Mouse (Mus musculus) heart, embryonic 11.5 days (tissue): ENCODE results near the gene Thra. TPM values are rescaled to one million over a fixed set of nuclear protein-coding genes. Genes with fewer than 3 reads are reported as not detected.

Experiments
- ATAC-seq: fragments of 200-750 bp; cut with Nextera tagmentation; replicated peaks from 2 replicates; pipeline ENCODE4 v1.8.0; 2017; ENCODE audit warnings: moderate library complexity; ENCODE audit not compliant: insufficient number of reproducible peaks, low FRiP score, low TSS enrichment
- H3K27ac ChIP-seq: fragments of 300-500 bp; sonication (generic); 2 replicates; pipeline ENCODE4 v1.5.1; 2014; ENCODE audit warnings: mild to moderate bottlenecking, low read depth, low read length
- H3K27me3 ChIP-seq: fragments of 300-500 bp; sonication (generic); 2 replicates; pipeline ENCODE4 v1.6.1; 2014; ENCODE audit warnings: mild to moderate bottlenecking, low read length, mixed read lengths; ENCODE audit not compliant: control insufficient read depth, insufficient read depth
- H3K36me3 ChIP-seq: fragments of 300-500 bp; sonication (generic); 2 replicates; pipeline ENCODE4 v1.6.1; 2014; ENCODE audit warnings: mild to moderate bottlenecking, low read length, moderate library complexity, mixed read lengths; ENCODE audit not compliant: control insufficient read depth, insufficient read depth
- H3K4me1 ChIP-seq: fragments of 300-500 bp; sonication (generic); 2 replicates; pipeline ENCODE4 v1.6.1; 2014; ENCODE audit warnings: low read length; ENCODE audit not compliant: control insufficient read depth, insufficient read depth
- H3K4me2 ChIP-seq: fragments of 300-500 bp; sonication (generic); 2 replicates; pipeline ENCODE4 v1.6.1; 2014; ENCODE audit warnings: mild to moderate bottlenecking, moderate library complexity
- H3K4me3 ChIP-seq: fragments of 300-500 bp; sonication (generic); 2 replicates; pipeline ENCODE4 v1.5.1; 2014; ENCODE audit warnings: low read depth, low read length
- H3K9ac ChIP-seq: fragments of 300-500 bp; sonication (generic); 2 replicates; pipeline ENCODE4 v1.6.1; 2014; ENCODE audit warnings: mild to moderate bottlenecking, low read depth, low read length, moderate library complexity
- H3K9me3 ChIP-seq: fragments of 300-500 bp; sonication (generic); replicated peaks from 2 replicates; pipeline ENCODE4 v1.6.1; 2016; ENCODE audit warnings: low read length; ENCODE audit not compliant: control insufficient read depth
- WGBS: fragments of 180-500 bp; shearing (Covaris S2); extraction: QIAGEN DNeasy Blood & Tissue Kit; methylation state at CpG from one replicate; pipeline ENCODE4 v1.1.7; 2014; ENCODE audit not compliant: insufficient replicate concordance; 5-methylcytosine and 5-hydroxymethylcytosine counted together
- polyA plus RNA-seq: library from polyadenylated mRNA; unstranded; fragments of >200 nt; fragmentation: Nextera tagmentation; extraction: Ambion mirVana; gene quantifications from 2 replicates; pipeline ENCODE4 v1.2.1, GENCODE M21; 2014

The Thra gene
- polyA plus RNA-seq, 1 experiment from 2014 or later, result 35.7 TPM

GRCm38 (mm10) chr11:98738428-98738911 is 2.0 kb upstream of the Thra start:
- Histone ChIP-seq H3K9ac (no peak overlapping the region), H3K4me3 (no peak overlapping the region), H3K4me1 (peaks cover 25% of the 10 kb centered on the region), H3K4me2 (no peak overlapping the region), H3K27ac (no peak overlapping the region), H3K9me3 (no peaks in the 10 kb centered on the region), H3K36me3 (no peaks in the 10 kb centered on the region), H3K27me3 (no peaks in the 10 kb centered on the region)
- no peak for ATAC-seq
- 38% methylated on average over 4 of the region's 4 CpGs for WGBS

- Histone ChIP-seq H3K27ac (no peak overlapping the region), H3K9ac (0 out of 2 replicates have a peak overlapping the region, but pooled peaks have one; percentile 28)
Observed at GRCm38 (mm10) chr11:98738925-98739324, 1.5 kb upstream of the Thra start.

GRCm38 (mm10) chr11:98740026-98740392 is 429 bp upstream of the Thra start:
- Histone ChIP-seq H3K36me3 (no peaks in the 10 kb centered on the region), H3K4me1 (peaks cover 41% of the 10 kb centered on the region), H3K4me2 (peak overlapping the region; percentile 81), H3K9me3 (no peaks in the 10 kb centered on the region), H3K4me3 (peak overlapping the region; percentile 89), H3K27me3 (no peaks in the 10 kb centered on the region), H3K9ac (peak overlapping the region; percentile 98), H3K27ac (peak overlapping the region; percentile 93)
- no peak for ATAC-seq
- WGBS, result 10% methylated on average over 8 of the region's 8 CpGs

More at GRCm38 (mm10) chr11:98738925-98739324, 1.5 kb upstream of the Thra start:
- Histone ChIP-seq H3K4me2 (no peak overlapping the region), H3K36me3 (no peaks in the 10 kb centered on the region), H3K4me3 (no peak overlapping the region), H3K4me1 (peaks cover 30% of the 10 kb centered on the region), H3K27me3 (no peaks in the 10 kb centered on the region), H3K9me3 (no peaks in the 10 kb centered on the region)
- 65% methylated on average over 7 of the region's 9 CpGs for WGBS
- no peak for ATAC-seq

GRCm38 (mm10) chr11:98741051-98741620 is 698 bp downstream of the Thra start:
- Histone ChIP-seq H3K36me3 (no peaks in the 10 kb centered on the region), H3K4me1 (peaks cover 52% of the 10 kb centered on the region), H3K9ac (peak overlapping the region; percentile 98), H3K4me3 (peak overlapping the region; percentile 89), H3K27ac (peak overlapping the region; percentile 93), H3K4me2 (peak overlapping the region; percentile 81), H3K27me3 (no peaks in the 10 kb centered on the region), H3K9me3 (no peaks in the 10 kb centered on the region)
- under 1% methylated on average over 17 of the region's 17 CpGs for WGBS
- no peak for ATAC-seq

- Histone ChIP-seq H3K9me3 (no peaks in the 10 kb centered on the region), H3K4me2 (peak overlapping the region; percentile 81), H3K27me3 (no peaks in the 10 kb centered on the region), H3K4me1 (peaks cover 59% of the 10 kb centered on the region), H3K36me3 (no peaks in the 10 kb centered on the region), H3K27ac (peak overlapping the region; percentile 93), H3K4me3 (peak overlapping the region; percentile 89), H3K9ac (peak overlapping the region; percentile 98)
- ATAC-seq, result peak; percentile 78
- WGBS, result under 1% methylated on average over 61 of the region's 86 CpGs
Observed at GRCm38 (mm10) chr11:98741622-98742396, 1.4 kb downstream of the Thra start.

GRCm38 (mm10) chr11:98742397-98743291 is 2.2 kb downstream of the Thra start:
- Histone ChIP-seq H3K4me1 (peaks cover 66% of the 10 kb centered on the region), H3K9me3 (no peaks in the 10 kb centered on the region), H3K4me3 (peak overlapping the region; percentile 89), H3K4me2 (peak overlapping the region; percentile 81), H3K27me3 (no peaks in the 10 kb centered on the region), H3K36me3 (no peaks in the 10 kb centered on the region), H3K9ac (peak overlapping the region; percentile 98), H3K27ac (peak overlapping the region; percentile 93)
- WGBS, result 3% methylated on average over 21 of the region's 21 CpGs
- no peak for ATAC-seq

- Histone ChIP-seq H3K4me3 (peak overlapping the region; percentile 89), H3K27ac (peak overlapping the region; percentile 93), H3K27me3 (no peaks in the 10 kb centered on the region), H3K4me1 (peaks cover 75% of the 10 kb centered on the region), H3K9me3 (no peaks in the 10 kb centered on the region), H3K36me3 (no peaks in the 10 kb centered on the region), H3K4me2 (peak overlapping the region; percentile 81), H3K9ac (peak overlapping the region; percentile 44)
- WGBS, result 4% methylated on average over 9 of the region's 9 CpGs
- no peak for ATAC-seq
Observed at GRCm38 (mm10) chr11:98743655-98744345, 3.4 kb downstream of the Thra start.
